Mouse (Mus musculus) G1E-ER4 (cell line): ENCODE measurements around the gene Tmem30a. TPM values are rescaled to one million over a fixed set of nuclear protein-coding genes. Genes with fewer than 3 reads are reported as not detected.

Source experiments
- GATA1 ChIP-seq: IDR thresholded peaks from one replicate; pipeline ENCODE4 v1.8.0; 2012; ENCODE audit warnings: low read length, inconsistent platforms
- polyA plus RNA-seq: library from polyadenylated mRNA; stranded (reverse); fragments of >175 nt; gene quantifications from 2 replicates; pipeline ENCODE4 v1.2.3, GENCODE M21; 2012

The Tmem30a gene
- polyA plus RNA-seq, 1 experiment: 142 TPM

- no peak for TF ChIP-seq GATA1
These were observed 38.0 kb downstream of the Tmem30a start for GRCm38 (mm10) chr9:79755311-79755710.

GRCm38 (mm10) chr9:79751846-79752245 lies 41.5 kb downstream of the Tmem30a start:
- no peak for TF ChIP-seq GATA1

- TF ChIP-seq GATA1: no peak
These were observed 42.6 kb downstream of the Tmem30a start for GRCm38 (mm10) chr9:79750709-79751108.

DNA sequence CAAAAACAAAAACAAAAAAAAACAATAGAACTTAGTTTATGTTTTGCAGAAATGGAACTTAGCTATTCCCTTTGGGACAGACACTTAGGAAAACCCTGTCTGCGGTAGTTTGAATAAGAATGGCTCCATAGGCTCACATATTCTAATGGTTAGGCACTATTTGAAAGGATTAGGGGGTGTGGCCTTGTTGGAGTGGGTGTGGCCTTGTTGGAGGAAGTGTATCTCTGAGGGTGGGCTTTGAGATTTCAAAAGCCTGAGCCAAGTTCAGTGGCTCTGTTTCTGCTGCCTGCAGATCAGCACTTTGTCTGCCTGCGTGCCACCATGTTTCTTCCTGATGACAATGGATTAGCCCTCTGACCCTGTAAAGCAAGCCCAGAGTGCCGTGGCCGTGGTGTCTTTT lies 48.3 kb downstream of the Tmem30a start:
- TF ChIP-seq GATA1: no peak

- TF ChIP-seq GATA1: no peak
These were observed 57.7 kb downstream of the Tmem30a start for GRCm38 (mm10) chr9:79735608-79736007.

DNA sequence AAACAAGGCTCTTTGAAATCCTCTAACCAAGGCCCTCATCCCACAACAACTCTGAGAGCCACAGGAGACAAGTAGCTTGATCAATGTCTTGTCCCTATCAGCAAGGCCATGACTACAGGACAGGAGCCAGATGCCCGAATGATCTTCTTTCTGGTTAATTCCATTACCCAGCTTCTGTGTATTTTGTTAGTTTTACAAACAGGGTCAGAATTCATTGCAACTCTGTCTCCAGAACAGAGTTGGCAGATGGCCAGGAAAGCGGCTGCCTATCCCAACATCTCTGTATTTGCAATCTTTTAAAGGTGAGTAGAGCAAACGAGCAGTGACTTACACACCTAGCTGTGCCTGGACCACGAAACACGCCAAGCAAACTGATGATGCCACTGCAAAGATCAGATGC lies 63.0 kb downstream of the Tmem30a start:
- TF ChIP-seq GATA1: no peak

- no peak for TF ChIP-seq GATA1
These were observed 70.2 kb downstream of the Tmem30a start for GRCm38 (mm10) chr9:79723090-79723489.

- TF ChIP-seq GATA1: no peak
These were observed 72.3 kb downstream of the Tmem30a start for GRCm38 (mm10) chr9:79721056-79721455.

DNA sequence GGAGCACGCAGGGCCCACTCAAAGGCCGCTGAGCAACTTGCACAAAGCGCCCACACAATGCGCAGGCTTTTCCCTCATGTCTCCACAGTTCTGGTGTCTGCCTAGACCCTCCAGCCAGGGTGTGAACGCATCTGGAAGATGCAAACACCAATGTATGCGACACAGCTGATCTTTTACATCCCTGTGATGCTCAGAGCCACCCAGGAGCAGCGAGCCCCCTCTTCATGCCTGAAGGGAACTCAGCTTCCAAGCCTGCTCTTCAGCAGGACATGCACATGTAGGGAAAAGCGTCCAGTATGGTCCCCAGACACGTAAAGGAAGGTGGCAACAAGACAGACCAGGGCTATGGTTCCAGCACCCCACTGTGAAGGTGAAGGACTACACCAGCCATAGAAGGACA lies 73.2 kb downstream of the Tmem30a start:
- no peak for TF ChIP-seq GATA1

- no peak for TF ChIP-seq GATA1
These were observed 73.9 kb downstream of the Tmem30a start for GRCm38 (mm10) chr9:79719451-79719850.

Other genes with a start within 250 kb of the Tmem30a start
- gene Col12a1, start 74.7 kb downstream of the Tmem30a start, polyA plus RNA-seq: 0.12 and 0.37 TPM in 2 replicates
- 10.8 and 16.8 TPM in 2 replicates for gene Cox7a2, start 33.6 kb downstream of the Tmem30a start, polyA plus RNA-seq
- not detected in 2 replicates for gene Filip1, start 219.3 kb upstream of the Tmem30a start, polyA plus RNA-seq